Mouse (Mus musculus) myocyte (in vitro differentiated cells): ENCODE data around the gene Styk1. TPM values are rescaled to one million over a fixed set of nuclear protein-coding genes. Genes with fewer than 3 reads are reported as not detected.

ENCODE experiments used
- H3K27me3 ChIP-seq: one replicate; pipeline ENCODE4 v1.6.1; 2011; ENCODE audit not compliant: control insufficient read depth, insufficient read depth, insufficient read length
- H3K36me3 ChIP-seq: one replicate; pipeline ENCODE4 v1.6.1; 2011; ENCODE audit not compliant: control insufficient read depth, insufficient read depth
- H3K4me2 ChIP-seq: one replicate; pipeline ENCODE4 v1.6.1; 2011; ENCODE audit warnings: low read depth, control low read depth
- H3K4me3 ChIP-seq: one replicate; pipeline ENCODE4 v1.5.1; 2011; ENCODE audit warnings: mild to moderate bottlenecking, control low read depth, moderate library complexity
- H3K79me2 ChIP-seq: one replicate; pipeline ENCODE4 v1.6.1; 2011; ENCODE audit not compliant: control insufficient read depth, insufficient read depth
- H3ac ChIP-seq: one replicate; pipeline ENCODE4 v1.6.1; 2011; ENCODE audit not compliant: control insufficient read depth, insufficient read length
- CEBPB ChIP-seq: IDR thresholded peaks from 2 replicates; pipeline ENCODE4 v1.6.1; 2011; ENCODE audit warnings: mild to moderate bottlenecking, moderate library complexity; ENCODE audit not compliant: poor library complexity, insufficient read depth, severe bottlenecking
- E2F4 ChIP-seq: IDR thresholded peaks from one replicate; pipeline ENCODE4 v1.6.1; 2011; ENCODE audit warnings: mild to moderate bottlenecking, control low read depth, moderate library complexity; ENCODE audit not compliant: insufficient read depth
- MAX ChIP-seq: IDR thresholded peaks from one replicate; pipeline ENCODE4 v1.6.1; 2011; ENCODE audit warnings: low read depth, mild to moderate bottlenecking, control low read depth
- MYOD1 ChIP-seq, 3 experiments: IDR thresholded peaks; one replicate each; pipeline ENCODE4 v1.6.1; 2011; ENCODE audit warnings: control low read depth in 2 of 3, low read depth in 2 of 3, mild to moderate bottlenecking in 2 of 3, moderate library complexity in 1 of 3; ENCODE audit not compliant: insufficient read length in 2 of 3, control insufficient read depth in 1 of 3
- MYOG ChIP-seq, 3 experiments: IDR thresholded peaks; one replicate each; pipeline ENCODE4 v1.6.1; 2011; ENCODE audit warnings: control low read depth in 2 of 3, low read depth in 2 of 3, mild to moderate bottlenecking in 2 of 3; ENCODE audit not compliant: insufficient read length in 2 of 3, control insufficient read depth in 1 of 3, insufficient read depth in 1 of 3
- POLR2A ChIP-seq: IDR thresholded peaks from one replicate; pipeline ENCODE4 v1.6.1; 2011; ENCODE audit warnings: low read depth, mild to moderate bottlenecking, control low read depth, moderate library complexity; ENCODE audit not compliant: insufficient read length
- POLR2AphosphoS2 ChIP-seq: IDR thresholded peaks from one replicate; pipeline ENCODE4 v1.6.1; 2011; ENCODE audit warnings: low read depth, control low read depth; ENCODE audit not compliant: insufficient read length
- REST ChIP-seq: IDR thresholded peaks from one replicate; pipeline ENCODE4 v1.6.1; 2011; ENCODE audit warnings: mild to moderate bottlenecking, control low read depth, moderate library complexity; ENCODE audit not compliant: insufficient read depth, insufficient read length
- SRF ChIP-seq: IDR thresholded peaks from one replicate; pipeline ENCODE4 v1.6.1; 2011; ENCODE audit warnings: low read depth; ENCODE audit not compliant: control insufficient read depth, insufficient read length
- TCF12 ChIP-seq: IDR thresholded peaks from one replicate; pipeline ENCODE4 v1.6.1; 2011; ENCODE audit warnings: mild to moderate bottlenecking, control low read depth; ENCODE audit not compliant: poor library complexity, insufficient read depth, severe bottlenecking
- TCF3 ChIP-seq: IDR thresholded peaks from one replicate; pipeline ENCODE4 v1.6.1; 2011; ENCODE audit warnings: low read depth, control low read depth; ENCODE audit not compliant: insufficient read length
- USF1 ChIP-seq: IDR thresholded peaks from one replicate; pipeline ENCODE4 v1.6.1; 2011; ENCODE audit warnings: low read depth, mild to moderate bottlenecking, control low read depth, moderate library complexity
- polyA plus RNA-seq: library from polyadenylated mRNA; unstranded; fragments of >200 nt; fragmentation: generic; extraction: Trizol; gene quantifications from one replicate; pipeline ENCODE4 v1.2.1, GENCODE M21; 2012; ENCODE audit warnings: missing spikeins

The Styk1 gene
- polyA plus RNA-seq, 1 experiment, result 0.06 TPM

DNA sequence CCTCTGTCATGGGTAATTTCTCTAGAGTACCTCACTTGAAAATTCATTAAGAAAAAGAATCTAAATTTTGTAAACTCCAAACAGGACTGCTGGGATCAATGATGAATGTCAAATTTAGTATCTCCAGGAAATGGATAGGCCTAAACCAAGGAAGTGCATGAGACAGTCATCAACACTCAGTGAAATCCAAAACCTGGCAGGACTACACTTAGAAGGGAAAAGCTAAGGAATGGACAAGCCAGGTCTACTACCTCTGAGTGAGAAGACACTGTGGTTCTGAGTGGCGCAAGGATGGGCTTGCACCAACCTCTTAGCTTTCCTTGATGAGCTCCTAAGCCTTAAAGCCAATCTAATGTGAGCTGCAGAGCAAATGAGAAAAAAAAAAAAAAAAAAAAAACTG lies 32.1 kb upstream of the Styk1 start:
- Histone ChIP-seq H3K4me3 (peak overlapping the region; percentile 92), H3K4me2 (peak overlapping the region; percentile 93), H3K36me3 (peaks cover 13% of the 10 kb centered on the region), H3ac (no peak overlapping the region), H3K27me3 (no peaks in the 10 kb centered on the region), H3K79me2 (peaks cover 80% of the 10 kb centered on the region)
- TF ChIP-seq TCF12, result no peak

DNA sequence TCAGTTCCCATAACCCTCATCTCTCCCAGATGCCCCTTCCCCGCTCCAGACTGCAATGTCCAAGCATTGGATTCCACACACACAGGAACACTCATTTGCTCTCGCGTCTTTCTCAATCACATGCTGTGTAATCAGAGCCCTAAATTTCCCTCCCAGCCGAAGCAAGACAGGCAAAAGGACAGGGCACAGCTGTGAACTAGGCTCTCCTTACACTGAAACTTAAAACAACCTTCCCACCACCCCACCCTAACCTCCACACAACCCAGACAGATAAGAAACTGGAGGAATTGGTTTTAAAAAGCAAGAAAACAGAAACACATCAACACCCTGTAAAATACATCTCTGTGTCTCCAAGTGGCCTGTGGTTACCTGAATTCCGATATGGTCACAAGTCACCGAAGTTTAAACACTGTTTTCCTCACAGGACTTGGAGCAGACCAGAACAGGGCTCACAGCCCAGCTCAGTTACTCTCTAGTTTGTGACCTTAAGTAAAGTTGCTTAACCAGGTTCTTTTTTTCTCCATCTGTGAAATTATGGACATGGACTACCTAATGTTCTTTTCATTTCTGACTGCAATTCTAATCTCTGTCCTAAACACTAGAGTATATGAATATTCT lies 30.4 kb upstream of the Styk1 start:
- Histone ChIP-seq H3K4me2 (peak overlapping the region; percentile 93), H3K79me2 (peaks cover 96% of the 10 kb centered on the region), H3K27me3 (no peaks in the 10 kb centered on the region), H3K36me3 (peaks cover 30% of the 10 kb centered on the region), H3ac (no peak overlapping the region), H3K4me3 (peak overlapping the region; percentile 92)
- TF ChIP-seq REST (no peak), MAX (no peak), POLR2A (no peak), MYOG (IDR thresholded peaks at IDR 0.05; ENCODE audit: control insufficient read depth in 1 of 3, insufficient read depth in 1 of 3, insufficient read length in 2 of 3, low read depth in 2 of 3) (peak in 2 of 3 experiments; percentile 69 to 78), POLR2AphosphoS2 (no peak), TCF12 (peak; percentile 66), USF1 (no peak), MYOD1 (IDR thresholded peaks at IDR 0.05; ENCODE audit: control insufficient read depth in 1 of 3, insufficient read length in 2 of 3, low read depth in 2 of 3) (peak; percentile 81 to 83 (median 82)), TCF3 (peak; percentile 33), CEBPB (0 out of 2 replicates have a peak, but pooled peaks have one; percentile 46), E2F4 (no peak), SRF (no peak)

DNA sequence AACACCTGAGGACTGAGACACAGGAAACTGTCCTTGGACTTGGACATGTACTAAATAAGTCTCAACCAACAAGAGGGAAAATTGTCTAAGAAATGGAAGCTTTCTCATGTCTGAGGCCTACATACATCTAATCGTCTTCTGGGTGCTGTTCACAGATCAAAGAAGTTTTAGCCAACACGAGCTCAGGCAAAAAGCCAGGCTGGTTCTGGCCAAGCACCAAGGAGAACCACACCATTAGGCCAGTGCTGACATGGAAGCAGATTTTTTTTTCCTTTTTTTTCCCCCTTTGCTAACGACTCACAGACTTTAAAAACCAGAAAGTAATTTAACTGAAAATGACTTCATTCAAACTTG lies 29.6 kb upstream of the Styk1 start:
- H3ac ChIP-seq, result no peak overlapping the region
- H3K4me3 ChIP-seq, result peak overlapping the region; percentile 92
- TF ChIP-seq TCF3 (no peak), REST (no peak), MYOD1 (IDR thresholded peaks at IDR 0.05; ENCODE audit: control insufficient read depth in 1 of 3, insufficient read length in 2 of 3, low read depth in 2 of 3) (no peak), CEBPB (no peak), TCF12 (no peak), POLR2A (no peak)
- no peaks in the 10 kb centered on the region for H3K27me3 ChIP-seq
- H3K4me2 ChIP-seq, result peak overlapping the region; percentile 93
- peaks cover 38% of the 10 kb centered on the region for H3K36me3 ChIP-seq
- peaks cover 100% of the 10 kb centered on the region for H3K79me2 ChIP-seq

DNA sequence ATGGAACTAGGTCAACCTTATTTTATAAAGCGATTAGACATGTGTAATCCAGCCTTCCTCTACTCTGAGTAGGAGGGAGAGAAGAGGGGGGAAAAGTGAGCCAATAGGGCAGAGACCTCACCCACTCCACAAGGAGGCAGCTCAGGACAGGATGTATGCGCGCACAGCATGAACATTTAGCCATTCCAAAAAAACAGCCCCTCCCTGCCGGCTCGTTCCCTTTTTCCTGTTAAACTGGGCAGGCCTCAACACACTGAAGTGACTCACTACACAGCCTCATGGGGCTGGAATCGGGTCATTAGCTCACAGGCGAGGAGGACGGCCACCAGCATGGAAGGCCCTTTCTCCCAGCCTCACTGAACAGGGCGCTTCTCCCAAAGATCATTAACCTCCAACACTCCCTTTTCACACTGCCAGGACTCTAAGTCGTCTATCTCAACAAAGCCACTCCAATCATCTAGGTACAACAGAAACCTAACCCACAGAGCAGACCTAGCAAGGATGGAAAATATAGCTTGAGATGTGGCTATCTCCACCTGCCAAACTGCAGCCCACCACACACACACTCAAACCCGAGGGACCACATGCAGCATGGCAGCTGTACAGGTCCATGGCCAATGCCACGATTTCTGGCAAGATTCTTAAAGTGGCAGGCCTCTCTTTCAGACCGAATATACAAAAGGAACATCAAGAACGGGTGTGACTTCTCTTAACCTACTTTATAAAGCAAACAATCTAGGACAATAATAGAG lies 29.0 kb upstream of the Styk1 start:
- peak overlapping the region; percentile 93 for H3K4me2 ChIP-seq
- peaks cover 100% of the 10 kb centered on the region for H3K79me2 ChIP-seq
- peak overlapping the region; percentile 92 for H3K4me3 ChIP-seq
- peaks cover 44% of the 10 kb centered on the region for H3K36me3 ChIP-seq
- H3ac ChIP-seq, result no peak overlapping the region
- H3K27me3 ChIP-seq, result no peaks in the 10 kb centered on the region
- TF ChIP-seq E2F4 (no peak), REST (no peak), TCF12 (no peak), SRF (no peak), MYOG (IDR thresholded peaks at IDR 0.05; ENCODE audit: control insufficient read depth in 1 of 3, insufficient read depth in 1 of 3, insufficient read length in 2 of 3, low read depth in 2 of 3) (peak in 2 of 3 experiments; percentile 6 to 23), POLR2AphosphoS2 (peak; percentile 45), USF1 (no peak), POLR2A (peak; percentile 69), MYOD1 (IDR thresholded peaks at IDR 0.05; ENCODE audit: control insufficient read depth in 1 of 3, insufficient read length in 2 of 3, low read depth in 2 of 3) (peak in 2 of 3 experiments; percentile 13 to 48), MAX (no peak), TCF3 (no peak), CEBPB (no peak)

DNA sequence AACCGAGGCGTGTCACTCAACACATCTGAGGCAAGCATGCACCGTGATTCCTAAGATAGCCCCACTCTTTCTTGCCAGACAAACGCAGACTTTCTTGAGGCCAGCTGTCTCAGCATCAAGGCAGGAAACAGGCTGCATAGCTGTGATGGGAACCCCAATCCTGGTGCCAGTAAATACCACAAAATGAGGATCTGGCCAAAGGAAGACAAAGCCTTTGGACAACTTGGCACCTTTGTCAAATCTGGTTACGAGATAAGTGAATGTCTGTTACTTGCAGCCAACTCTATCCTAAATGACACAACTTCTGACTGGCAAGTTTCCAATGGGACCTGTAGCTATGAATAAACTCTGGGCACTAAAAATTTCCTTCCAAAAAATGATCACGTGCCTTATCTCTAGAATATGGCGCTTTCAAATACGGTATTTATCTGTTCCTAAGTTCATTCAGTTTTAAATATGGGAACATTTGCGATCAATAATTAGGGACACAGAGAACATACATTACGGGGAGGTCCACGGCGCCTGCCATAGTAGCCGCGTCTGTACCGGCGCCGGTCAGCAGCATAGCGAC lies 25.5 kb upstream of the Styk1 start:
- Histone ChIP-seq H3ac (no peak overlapping the region), H3K4me3 (no peak overlapping the region), H3K4me2 (no peak overlapping the region), H3K79me2 (peaks cover 97% of the 10 kb centered on the region), H3K36me3 (peaks cover 59% of the 10 kb centered on the region), H3K27me3 (no peaks in the 10 kb centered on the region)
- TF ChIP-seq REST (no peak), SRF (no peak), POLR2A (no peak), MYOD1 (IDR thresholded peaks at IDR 0.05; ENCODE audit: control insufficient read depth in 1 of 3, insufficient read length in 2 of 3, low read depth in 2 of 3) (no peak), TCF3 (no peak), E2F4 (no peak), MAX (no peak), TCF12 (no peak), POLR2AphosphoS2 (no peak), USF1 (no peak), MYOG (IDR thresholded peaks at IDR 0.05; ENCODE audit: control insufficient read depth in 1 of 3, insufficient read depth in 1 of 3, insufficient read length in 2 of 3, low read depth in 2 of 3) (no peak), CEBPB (no peak)
